Mouse (Mus musculus) heart, adult 18-20 months (tissue): ENCODE measurements around the gene Kif5c. TPM values are rescaled to one million over a fixed set of nuclear protein-coding genes. Genes with fewer than 3 reads are reported as not detected.

Experiments used
- DNase-seq, 2 experiments: peaks; one replicate each; pipeline ENCODE4 v3.0.0; 2021 to 2022; ENCODE audit warnings: mixed read lengths in 1 of 2
- total RNA-seq, 2 experiments: library from RNA; stranded (reverse); gene quantifications; 2 replicates each; pipeline ENCODE4 v1.2.3; 2021

Gene Kif5c
- total RNA-seq, 2 experiments from 2014 or later: 0.51 to 0.99 TPM

DNA sequence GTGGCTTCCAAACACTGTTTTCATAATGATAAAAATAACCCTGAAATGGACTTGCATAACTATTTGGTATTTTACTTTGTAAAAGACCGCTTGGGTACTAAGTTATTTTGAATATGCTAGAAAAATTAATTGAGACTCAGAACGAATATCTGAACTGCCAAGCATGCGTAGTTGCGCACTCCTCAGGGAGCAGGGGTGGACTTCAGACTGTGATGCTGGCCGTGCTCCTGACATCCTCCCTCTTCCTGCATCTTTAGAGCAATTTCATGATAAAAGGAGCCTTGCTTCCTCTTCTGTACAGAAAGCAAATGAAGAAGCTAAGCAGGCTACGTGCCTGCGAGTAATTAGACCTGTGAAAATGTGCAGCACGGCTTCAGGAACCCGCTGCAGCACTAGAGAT is 101.2 kb downstream of the Kif5c start:
- peak; percentile 30 to 42 for DNase-seq

DNA sequence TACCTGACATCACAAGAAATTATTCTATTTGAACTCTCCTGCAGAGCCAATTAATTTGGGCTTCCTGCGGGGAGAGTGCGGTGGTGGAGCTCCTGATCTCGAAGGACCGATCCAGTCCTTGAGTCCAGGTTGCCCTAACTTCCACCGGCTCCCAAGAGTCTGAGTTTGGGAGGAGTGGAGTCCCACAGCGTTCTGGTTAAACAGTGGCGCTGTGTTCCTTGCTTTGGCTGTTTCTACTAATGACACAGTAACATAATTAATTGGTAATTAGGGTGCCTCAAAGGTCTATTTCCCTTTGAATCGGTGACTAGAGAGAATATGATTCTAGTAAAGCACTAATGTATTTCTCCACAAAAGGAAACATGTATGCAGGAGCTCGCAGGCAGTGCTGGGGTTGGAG is 103.2 kb downstream of the Kif5c start:
- no peak for DNase-seq

DNA sequence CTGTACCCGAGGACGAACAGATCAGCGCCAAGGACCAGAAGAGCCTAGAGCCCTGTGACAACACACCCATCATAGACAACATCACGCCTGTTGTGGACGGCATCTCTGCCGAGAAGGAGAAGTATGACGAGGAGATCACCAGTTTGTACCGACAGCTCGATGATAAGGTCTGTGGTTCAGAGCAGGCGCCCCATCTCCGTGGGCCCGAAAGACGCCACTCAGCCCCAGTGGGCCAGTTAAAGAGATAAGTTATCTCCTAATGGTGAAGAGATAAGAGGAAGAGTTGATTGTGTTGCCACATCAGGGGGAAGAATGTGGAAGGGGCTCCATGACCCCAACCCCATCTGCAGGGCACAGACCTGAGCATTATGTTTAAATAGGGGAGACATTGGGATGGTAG is 103.9 kb downstream of the Kif5c start:
- DNase-seq: no peak

DNA sequence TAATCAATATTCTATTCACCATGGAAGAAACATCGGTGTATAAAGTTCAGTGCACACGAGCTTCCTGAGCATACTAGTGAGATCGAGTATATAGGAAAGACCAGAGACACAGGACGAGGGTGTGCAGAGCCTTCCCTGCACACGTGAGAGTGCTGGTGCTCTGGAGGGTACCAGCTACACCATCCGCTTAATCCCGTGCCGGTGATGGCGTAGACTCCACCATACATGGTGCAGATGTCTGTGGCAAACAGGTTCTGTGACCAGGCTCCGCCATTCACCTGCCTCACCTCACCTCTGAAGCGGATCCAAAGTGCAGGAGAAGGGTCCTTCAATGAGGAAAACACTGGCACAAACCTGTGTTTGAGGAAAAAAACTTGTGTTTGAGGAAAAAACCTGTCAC is 107.6 kb downstream of the Kif5c start:
- DNase-seq: no peak

DNA sequence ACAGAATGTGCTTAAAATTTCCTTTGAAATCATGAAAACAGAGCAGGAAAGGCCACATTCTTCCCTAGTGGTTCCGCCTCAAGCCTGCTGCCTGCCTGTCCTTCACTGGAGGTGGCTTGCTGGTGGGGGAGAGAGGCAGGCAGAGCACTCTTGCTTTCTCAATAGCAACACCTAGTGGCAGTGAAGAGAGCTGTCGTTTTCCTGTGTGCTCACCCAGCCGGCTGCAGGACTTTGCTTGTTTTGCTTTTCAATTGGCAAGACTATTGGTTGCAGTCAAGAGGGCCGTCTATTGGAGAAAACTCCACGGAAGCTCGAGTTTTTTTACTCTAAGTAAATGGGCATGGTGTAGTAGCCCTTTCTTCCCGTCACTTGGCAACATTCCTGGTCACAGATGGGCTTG is 108.1 kb downstream of the Kif5c start:
- peak; percentile 70 to 74 for DNase-seq

DNA sequence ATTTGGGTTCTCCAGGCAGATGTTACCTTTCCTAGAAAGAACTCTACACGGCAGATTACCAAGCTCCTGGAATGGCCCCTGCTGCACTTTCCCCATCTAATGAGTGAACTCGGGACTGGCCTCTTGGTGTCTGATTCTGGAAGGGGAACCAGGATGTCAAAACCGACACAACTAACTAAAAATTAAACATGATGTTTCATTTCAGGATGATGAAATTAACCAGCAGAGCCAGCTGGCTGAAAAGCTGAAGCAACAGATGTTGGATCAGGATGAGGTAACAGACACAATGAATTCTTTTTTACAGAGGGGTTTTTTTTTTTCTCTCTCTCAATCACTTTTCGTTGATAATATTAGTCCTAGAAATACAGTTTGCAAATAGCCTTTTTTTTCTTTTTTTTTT is 108.6 kb downstream of the Kif5c start:
- DNase-seq: peak; percentile 55 to 68

DNA sequence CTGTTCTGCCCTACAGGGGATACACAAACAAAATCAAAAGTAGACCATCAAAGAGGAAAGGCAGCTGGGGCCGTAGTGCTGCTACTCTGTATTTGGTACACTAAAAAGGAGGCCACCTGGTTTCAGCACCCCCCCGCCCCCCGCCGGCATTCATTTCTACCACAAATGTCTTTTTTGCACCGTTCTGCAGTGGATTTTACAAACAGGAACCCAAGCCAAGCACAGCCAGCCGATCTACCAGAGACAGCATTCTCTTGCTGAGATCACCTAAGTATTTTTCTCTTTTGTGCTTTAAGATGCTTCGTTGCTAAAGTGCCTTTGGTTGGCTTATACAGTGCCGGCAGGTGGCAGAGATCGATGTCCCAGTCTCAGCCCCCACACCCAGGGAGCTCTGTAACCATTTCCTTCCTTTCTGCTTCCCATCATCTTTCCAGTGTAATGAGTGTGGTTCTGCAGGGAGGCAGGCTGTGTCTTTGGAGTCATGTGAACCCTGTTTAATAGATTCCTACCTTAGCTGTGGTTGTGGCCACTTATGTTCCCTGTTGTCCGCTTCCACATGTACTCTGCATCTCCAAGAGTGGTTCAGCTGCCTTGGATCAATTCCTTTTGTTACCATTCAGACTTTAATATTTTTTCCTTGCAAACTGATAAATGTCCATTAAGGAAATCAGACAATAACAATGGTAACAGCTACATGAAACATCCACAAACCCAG is 110.0 kb downstream of the Kif5c start:
- no peak for DNase-seq

DNA sequence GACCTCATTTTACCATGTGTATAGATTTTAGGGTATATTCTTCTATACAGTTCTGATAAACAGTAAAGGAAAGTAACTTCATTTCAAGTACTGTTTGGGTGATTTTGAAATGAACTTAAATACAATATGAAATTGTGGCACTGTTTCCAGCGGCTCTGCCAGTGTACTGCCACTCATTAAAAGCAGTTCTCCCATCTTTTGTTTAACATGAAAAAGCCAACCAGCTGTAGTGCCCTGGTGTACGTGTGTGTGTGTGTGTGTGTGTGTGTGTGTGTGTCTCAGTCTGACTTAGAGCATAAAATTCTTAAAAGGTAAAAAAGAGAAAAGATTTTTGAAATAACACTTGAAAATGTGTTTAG is 110.5 kb downstream of the Kif5c start:
- DNase-seq: no peak

DNA sequence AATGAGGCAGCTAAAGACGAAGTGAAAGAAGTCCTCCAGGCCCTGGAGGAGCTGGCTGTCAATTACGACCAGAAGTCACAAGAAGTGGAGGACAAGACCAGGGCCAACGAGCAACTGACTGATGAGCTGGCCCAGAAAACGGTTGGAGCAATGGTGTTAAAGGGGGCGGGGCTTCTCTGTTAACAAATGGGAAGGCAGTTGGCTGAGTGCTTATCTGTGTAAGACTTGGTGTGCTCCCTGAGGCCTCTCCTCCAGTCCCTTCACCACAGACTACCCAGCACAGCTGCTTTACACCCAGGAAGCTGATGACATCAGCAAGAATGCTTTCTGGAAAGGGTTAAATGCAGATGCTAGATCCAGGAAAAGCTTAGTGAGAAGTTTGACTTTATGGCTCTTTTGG is 111.1 kb downstream of the Kif5c start:
- DNase-seq: no peak

DNA sequence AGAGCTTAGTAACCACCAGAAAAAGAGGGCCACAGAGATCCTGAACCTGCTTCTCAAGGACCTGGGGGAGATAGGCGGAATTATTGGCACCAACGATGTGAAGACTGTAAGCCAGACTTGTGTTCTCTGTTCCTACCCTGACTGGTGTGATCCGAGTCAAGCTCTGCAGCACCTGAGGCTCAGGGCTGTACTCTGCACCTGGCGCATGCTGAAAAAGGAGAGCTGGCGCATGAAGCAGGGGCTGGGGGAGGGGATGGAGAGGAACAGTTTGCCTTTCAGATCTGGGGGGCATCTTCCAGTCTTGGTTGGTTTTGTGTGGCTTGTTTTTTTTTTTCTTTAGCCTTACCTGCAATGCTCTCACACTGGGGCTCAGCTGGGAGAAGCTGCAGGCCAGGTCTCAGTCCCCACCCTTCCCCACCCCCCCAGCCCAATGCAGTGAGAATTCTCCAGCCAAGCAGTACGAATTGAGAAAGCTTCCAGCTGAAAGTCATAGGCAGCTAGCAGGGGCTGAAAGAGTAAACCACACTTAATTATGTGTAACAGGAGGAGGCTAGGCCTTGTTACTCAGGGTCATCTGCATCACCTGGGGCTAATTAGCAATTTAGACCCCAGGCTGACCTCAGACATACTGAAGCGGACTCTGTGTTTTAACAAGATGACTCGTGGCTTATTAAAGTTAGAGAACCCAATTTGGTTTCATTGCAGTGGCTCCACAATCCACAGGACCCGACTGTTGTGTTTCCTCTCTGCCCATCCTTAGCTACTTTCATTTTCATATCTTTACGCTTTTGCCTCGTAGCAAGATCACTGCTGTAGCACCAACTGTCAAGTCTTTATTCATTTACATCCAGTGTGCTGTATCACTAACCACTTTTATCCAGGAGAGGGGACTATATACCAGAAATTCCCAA is 113.9 kb downstream of the Kif5c start:
- no peak for DNase-seq

DNA sequence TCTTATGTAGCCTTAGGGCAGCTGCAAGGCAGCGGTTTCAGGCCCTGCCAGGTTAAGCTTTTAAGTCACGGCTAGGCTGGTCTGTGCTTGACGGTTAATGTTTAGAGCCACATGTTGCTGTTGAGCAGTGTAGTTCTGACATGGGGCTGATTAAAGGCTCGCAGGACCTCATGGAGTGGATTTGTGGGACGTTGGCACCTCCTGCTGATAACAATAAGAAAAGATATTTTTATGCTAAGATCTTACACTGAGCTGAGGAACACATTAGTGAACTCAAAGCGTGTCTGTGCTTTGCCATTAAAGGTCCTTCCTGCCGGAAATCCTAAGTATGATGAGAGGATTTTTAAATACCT is 114.5 kb downstream of the Kif5c start:
- DNase-seq: no peak

DNA sequence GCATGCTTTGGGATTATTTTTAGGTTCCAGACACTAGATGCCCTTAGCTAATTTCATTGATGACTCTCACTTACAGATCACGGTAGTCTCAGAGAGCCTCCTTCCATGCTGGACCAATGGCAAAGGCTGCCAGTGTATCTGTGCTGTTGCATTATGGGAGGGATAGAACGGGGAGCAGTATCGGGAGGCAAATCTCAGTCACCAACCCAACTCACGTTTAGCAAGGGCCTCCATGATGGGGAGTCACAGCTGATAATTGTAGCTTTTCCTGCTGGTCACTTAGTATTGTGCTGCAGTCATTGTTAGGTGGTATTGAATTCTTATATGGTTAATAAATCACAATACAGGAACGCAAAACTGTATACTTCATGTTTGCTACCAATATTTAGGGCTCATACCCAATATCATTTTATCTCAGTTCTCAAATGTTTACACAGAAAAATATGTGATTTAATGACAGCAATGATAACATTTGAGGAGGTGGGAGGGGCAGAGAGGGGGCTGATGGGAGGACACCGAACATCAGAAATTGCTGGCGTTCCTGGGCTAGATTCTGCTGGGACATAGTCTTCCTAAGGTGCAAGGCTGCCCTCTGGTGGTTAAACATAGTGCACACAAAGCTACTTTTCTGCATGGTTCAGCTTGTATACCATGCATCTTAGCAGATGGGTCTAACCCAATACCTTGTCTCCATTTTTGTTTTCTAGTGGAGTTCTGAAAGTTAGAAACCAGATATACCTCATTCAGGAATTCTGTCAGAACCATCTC is 115.1 kb downstream of the Kif5c start:
- peak; percentile 65 to 86 for DNase-seq

DNA sequence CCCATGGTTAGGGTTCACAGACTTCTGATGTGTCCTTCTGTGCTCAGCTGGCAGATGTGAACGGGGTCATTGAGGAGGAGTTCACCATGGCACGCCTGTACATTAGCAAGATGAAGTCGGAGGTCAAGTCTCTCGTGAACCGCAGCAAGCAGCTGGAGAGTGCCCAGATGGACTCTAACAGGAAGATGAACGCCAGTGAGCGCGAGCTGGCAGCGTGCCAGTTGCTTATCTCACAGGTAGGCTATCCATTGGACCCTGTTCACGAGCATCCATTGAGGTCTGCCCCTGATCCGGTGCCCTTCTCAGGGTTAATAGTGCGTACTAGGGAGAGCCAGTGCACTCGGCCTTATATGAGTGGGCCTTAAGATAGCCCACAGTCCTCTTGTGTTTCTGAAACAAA is 116.3 kb downstream of the Kif5c start:
- DNase-seq: no peak

DNA sequence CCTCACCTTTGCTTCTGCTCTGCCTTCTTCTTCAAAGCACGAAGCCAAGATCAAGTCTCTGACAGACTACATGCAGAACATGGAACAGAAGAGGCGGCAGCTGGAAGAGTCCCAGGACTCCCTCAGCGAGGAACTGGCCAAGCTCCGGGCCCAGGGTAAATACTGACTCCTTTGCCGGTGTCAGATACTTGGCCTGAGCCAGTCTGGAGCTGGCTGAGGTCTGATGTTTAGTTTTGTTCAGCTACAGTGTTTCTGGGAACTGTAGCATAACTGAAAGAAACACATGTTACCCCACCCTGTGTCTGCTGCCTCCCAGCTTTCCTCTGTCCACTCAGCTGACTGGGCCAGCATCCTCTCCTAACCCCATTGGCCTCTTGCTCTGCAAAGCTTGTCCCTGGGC is 119.9 kb downstream of the Kif5c start:
- DNase-seq: peak; percentile 30 to 41

DNA sequence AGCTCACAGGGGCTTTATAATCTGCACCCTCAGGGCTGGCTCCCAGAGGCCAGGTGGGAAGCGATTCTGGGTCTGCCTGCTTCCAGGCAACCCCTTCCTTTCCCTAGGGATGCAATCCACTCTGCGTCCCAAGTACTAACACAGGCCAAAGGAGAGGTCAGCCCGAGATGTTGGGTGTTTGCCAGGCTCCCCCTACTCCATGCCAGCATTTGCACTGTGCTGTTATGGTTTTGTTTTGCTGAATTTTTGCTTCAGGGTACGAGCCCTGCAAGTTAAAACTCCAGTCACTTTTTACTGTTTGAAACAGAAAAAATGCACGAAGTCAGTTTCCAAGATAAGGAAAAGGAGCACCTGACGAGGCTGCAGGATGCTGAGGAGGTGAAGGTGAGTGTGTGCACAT is 121.9 kb downstream of the Kif5c start:
- DNase-seq: no peak

DNA sequence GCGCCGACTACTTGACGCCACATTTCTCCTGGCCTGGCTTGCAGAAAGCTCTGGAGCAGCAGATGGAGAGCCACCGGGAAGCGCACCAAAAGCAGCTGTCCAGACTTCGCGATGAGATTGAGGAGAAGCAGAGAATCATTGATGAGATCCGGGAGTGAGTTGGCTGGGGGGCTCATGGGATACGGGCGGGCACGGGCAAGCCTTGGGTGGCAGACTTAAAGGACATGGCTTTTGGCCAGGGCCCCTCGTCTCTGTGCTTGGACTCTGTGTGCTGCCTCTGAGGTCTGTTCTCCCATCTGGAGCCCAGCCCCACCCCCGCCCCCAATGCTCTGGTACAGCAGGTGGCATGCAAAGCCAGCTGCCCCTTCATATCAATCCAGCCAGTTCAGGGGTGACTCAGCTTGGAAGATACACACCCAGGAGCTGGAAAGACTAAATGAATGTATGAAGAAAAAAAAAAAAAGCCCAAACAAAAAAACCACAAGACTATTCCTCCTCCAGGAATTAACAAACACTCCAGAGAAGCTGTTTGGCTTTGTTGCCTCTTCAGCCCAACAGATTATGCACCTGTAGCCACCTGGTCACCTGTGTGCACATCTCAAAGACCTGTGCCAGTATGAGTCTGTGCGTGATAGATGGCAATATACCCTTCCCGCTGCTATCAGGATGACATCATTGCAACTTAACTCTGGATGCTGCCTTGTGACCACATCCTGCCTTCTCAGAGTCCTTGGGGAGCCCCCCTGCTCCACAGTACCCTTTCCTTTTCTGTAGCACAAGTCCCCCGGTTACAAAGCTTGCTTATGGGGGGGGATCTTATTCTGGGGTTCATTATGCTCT is 123.0 kb downstream of the Kif5c start:
- DNase-seq: no peak

DNA sequence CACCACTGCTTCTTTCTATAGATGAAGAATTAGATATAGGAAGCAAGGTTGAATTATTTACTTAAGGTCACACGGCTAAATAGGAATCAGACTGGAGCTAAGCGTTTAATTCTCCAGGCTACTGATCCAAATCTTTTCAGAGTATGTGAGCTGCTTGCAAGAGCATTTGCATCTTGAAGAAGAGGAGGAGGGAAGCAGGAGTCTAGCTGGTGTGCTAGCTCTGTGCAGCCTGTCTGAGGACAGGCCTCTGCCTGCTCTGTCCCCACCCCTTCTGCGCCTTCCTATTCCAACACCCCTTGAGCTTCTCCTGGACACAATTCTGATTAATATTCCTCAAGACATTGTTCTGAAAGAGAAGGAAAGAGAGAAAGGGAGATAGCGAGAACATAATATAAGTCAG is 123.8 kb downstream of the Kif5c start:
- DNase-seq: no peak

DNA sequence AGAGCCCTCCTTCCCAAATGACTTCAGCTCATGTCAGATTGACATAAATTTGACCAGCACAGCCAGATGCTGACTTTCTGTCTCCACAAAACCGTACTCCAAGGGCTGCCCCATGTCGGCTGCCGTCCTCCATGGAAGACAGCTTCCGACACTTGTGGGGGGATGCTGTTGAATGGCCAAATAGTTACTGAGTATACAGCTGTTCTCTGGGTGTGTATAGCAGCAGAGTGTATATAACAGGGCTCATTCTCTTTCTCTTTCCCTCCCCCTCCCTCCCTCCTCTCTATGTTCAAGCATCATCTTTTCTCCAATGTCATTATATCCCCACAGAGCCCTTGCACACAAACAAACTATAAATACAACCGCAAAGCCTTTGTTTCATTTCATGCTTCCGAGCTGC is 124.7 kb downstream of the Kif5c start:
- DNase-seq: no peak

DNA sequence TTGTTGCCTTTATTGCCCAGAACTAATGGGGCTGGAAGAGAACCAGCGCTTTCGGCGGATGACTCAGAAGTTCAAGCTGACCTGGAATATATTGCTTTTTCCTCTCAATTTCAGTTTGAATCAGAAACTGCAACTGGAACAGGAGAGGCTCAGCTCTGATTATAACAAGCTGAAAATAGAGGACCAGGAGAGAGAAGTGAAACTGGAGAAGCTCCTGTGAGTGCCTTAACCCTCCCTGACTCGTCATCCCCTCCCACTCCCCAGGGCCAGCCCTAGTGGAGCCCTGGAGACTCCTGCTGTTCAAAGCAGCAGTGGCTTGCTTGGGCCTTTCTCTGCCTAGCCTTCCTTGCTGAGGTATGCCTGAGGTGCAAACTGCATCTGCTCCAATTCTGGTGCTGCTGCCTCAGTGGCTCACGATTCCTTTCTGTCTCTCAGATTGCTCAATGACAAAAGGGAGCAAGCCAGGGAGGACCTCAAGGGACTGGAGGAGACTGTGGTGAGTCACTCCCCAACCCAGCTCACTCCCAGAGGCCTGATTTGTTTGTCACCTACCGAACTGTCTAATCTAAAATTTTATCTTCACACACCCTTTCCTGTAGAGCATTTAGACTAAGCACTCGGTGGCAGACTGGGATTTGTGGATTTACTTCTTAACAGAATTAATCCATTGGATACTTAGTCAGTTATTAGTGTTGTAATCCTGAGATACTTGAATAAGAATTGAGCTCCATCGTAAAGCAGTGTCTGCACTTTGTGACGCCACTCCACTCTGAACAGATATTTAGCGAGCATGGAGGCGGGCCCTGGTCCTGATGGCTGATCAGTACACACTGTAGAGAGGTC is 125.4 kb downstream of the Kif5c start:
- peak; percentile 56 to 60 for DNase-seq

DNA sequence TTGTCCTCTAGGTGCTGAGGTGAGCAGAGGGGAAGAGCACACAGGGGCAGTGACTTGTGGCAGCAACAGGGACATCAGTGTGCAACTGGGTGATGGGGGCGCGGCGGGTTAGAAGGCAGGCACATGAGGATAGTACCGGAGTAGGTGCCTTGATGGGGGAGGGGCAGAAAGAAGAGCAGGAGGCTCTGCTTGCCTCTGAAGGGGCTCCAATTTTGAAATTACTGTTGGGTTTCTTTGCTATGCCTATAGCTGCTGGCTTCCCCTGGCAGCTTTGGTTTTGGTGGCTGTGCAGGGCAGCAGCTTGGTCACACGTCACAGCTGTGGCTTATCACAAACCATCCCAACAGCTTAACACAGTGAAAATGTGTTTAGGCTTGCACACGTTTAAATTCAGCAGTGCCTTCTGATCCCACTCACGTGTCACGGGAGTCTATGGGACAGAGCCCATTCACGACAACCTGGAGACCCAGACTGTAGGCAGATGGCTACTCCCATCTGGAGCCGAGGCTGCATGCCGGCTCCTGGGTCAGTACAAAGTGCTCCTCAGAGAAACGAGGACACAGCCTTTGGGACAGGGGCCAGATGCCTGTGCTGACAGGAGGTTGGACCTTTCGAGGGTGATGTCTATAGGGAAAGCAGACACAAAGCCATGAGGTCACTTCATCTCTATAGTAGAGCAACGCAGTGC is 126.1 kb downstream of the Kif5c start:
- no peak for DNase-seq

DNA sequence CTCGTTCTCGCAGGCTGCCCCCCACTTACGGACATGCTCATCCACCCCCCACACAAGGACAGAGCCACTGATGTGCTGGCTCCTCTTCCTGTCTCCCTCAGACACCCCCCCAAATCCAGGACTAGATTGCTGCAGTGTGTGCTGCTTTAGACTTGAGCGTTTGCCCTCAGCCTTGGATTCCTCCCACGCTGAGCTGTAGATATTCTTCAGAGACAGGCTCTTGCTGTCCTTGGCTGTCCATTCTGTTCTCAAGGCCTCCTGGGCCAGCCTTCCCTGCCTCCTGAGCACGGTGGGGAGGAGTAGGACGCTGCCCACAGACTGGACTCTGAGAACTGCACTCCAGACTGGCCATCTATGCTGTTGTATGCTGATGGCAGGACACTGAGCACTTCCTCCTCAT is 127.8 kb downstream of the Kif5c start:
- DNase-seq: peak in 1 of 2 experiments; percentile 29
